29 mouse cellular contexts compared by ENCODE assay signal in the genomic region with DNA sequence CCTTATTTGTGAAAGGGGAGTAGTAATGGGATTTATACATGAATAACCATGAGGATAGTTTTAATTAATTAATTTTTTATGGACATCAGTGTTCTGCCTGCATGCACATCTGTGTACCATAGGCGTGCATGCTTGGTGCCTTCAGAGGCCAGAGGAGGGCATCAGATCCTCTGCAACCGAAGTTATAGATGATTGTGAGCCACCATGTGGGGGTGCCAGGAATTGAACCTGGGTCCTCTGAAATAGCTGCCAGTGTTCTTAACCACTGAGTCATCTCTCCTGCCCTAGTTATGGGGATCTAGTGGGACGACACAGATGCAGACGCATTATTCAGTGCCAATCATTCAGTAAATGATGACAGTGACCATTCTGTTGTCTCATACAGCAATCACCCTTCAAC. TPM values are rescaled to one million over a fixed set of nuclear protein-coding genes. Genes with fewer than 3 reads are reported as not detected.
DNase-seq lines count a peak whose midpoint lies in the region; ATAC-seq and TF ChIP-seq lines count a peak whose summit lies in the region.
"Had no signal": no experiment of that assay in that cellular context is flagged by ENCODE, and none has a peak within 500 bp of the region (broad histone marks: within the 10 kb centered on the region; RNA-seq: fewer than 3 reads in every experiment).

No protein-coding gene starts in this region.

- TF ChIP-seq CTCF in kidney, adult 2 months (conservative IDR thresholded peaks at IDR 0.05; ENCODE audit: insufficient read depth, insufficient read length, low read depth, low read length): 0 out of 2 replicates have a peak, but pooled peaks have one; percentile 15
- peak; percentile 4 for TF ChIP-seq CTCF in ES-Bruce4 (IDR thresholded peaks at IDR 0.05; ENCODE audit: low read depth, low read length)
- TF ChIP-seq CTCF in liver, postnatal 0 days (IDR thresholded peaks at IDR 0.05; ENCODE audit: low read depth): peak; percentile 35

- no peaks in the 10 kb centered on the region for H3K9me3 ChIP-seq in midbrain, embryonic 11.5 days (ENCODE audit: control insufficient read depth, low read length)
- no peaks in the 10 kb centered on the region for H3K9me3 ChIP-seq in midbrain, embryonic 15.5 days
- no peaks in the 10 kb centered on the region for H3K9me3 ChIP-seq in ES-Bruce4 (replicated peaks; ENCODE audit: control insufficient read depth, insufficient read depth, low read length, poor library complexity, severe bottlenecking)
- H3K9me3 ChIP-seq in liver, postnatal 0 days (ENCODE audit: low read length): no peaks in the 10 kb centered on the region
- H3K9me3 ChIP-seq: embryonic facial prominence, embryonic 10.5 days; embryonic facial prominence, embryonic 15.5 days; forebrain, embryonic 12.5 days; hindbrain, embryonic 10.5 days; hindbrain, embryonic 15.5 days; limb, embryonic 10.5 days; limb, embryonic 15.5 days; neural tube, embryonic 13.5 days had no signal

- H3K9ac ChIP-seq in midbrain, embryonic 11.5 days (ENCODE audit: low read length): no peak overlapping the region
- H3K9ac ChIP-seq in midbrain, embryonic 15.5 days: no peak overlapping the region
- no peak overlapping the region for H3K9ac ChIP-seq in ES-Bruce4 (ENCODE audit: low read depth, poor library complexity, severe bottlenecking)
- H3K9ac ChIP-seq in liver, postnatal 0 days (replicated peaks): no peak overlapping the region
- H3K9ac ChIP-seq: embryonic facial prominence, embryonic 15.5 days; forebrain, embryonic 12.5 days; hindbrain, embryonic 15.5 days; limb, embryonic 15.5 days; neural tube, embryonic 13.5 days had no signal

- no peak overlapping the region for H3K27ac ChIP-seq in kidney, adult 2 months (ENCODE audit: insufficient read depth, low read depth, low read length)
- no peak overlapping the region for H3K27ac ChIP-seq in midbrain, embryonic 11.5 days (ENCODE audit: low read depth, low read length)
- H3K27ac ChIP-seq in midbrain, embryonic 15.5 days: no peak overlapping the region
- H3K27ac ChIP-seq in ES-Bruce4 (ENCODE audit: insufficient read depth, low read length): no peak overlapping the region
- H3K27ac ChIP-seq in liver, postnatal 0 days (ENCODE audit: low read depth): no peak overlapping the region
- H3K27ac ChIP-seq: embryonic facial prominence, embryonic 10.5 days; embryonic facial prominence, embryonic 15.5 days; forebrain, embryonic 12.5 days; hindbrain, embryonic 10.5 days; hindbrain, embryonic 15.5 days; limb, embryonic 10.5 days; limb, embryonic 15.5 days; neural tube, embryonic 13.5 days had no signal

- DNase-seq in kidney, adult 2 months: no peak
- DNase-seq in kidney, postnatal 4 days: no peak
- DNase-seq in midbrain, embryonic 11.5 days (ENCODE audit: low spot score, missing footprints): peak; percentile 31
- DNase-seq in liver, postnatal 0 days: no peak
- DNase-seq in cerebellum, adult 11 months: no peak
- no peak for DNase-seq in adrenal gland, postnatal 25 days
- DNase-seq: adrenal gland, postnatal 10 days; cerebellum, adult 18-20 months; cerebellum, postnatal 10 days; gastrocnemius, postnatal 10 days; heart, postnatal 14 days; kidney, adult 9 months; kidney, postnatal 25 days; layer of hippocampus, postnatal 36 days; lung, adult 2 months; lung, postnatal 10 days; right cerebral cortex, postnatal 4 days had no signal

- no peaks in the 10 kb centered on the region; the same call in 1 of the 2 replicates for H3K36me3 ChIP-seq in kidney, adult 2 months (ENCODE audit: control insufficient read depth, insufficient read depth, low read length)
- no peaks in the 10 kb centered on the region for H3K36me3 ChIP-seq in midbrain, embryonic 11.5 days (ENCODE audit: control insufficient read depth, insufficient read depth, low read length)
- no peaks in the 10 kb centered on the region for H3K36me3 ChIP-seq in midbrain, embryonic 15.5 days (replicated peaks)
- no peaks in the 10 kb centered on the region for H3K36me3 ChIP-seq in ES-Bruce4 (ENCODE audit: control insufficient read depth, insufficient read depth, low read length, poor library complexity, severe bottlenecking)
- H3K36me3 ChIP-seq in liver, postnatal 0 days (replicated peaks; ENCODE audit: insufficient read depth, low read length): 0 out of 2 replicates have a peak, but pooled peaks cover 3% of the 10 kb centered on the region
- H3K36me3 ChIP-seq: forebrain, embryonic 12.5 days; hindbrain, embryonic 10.5 days; hindbrain, embryonic 15.5 days; limb, embryonic 10.5 days; limb, embryonic 15.5 days; neural tube, embryonic 13.5 days had no signal

- ATAC-seq in midbrain, embryonic 11.5 days (ENCODE audit: low FRiP score): no peak
- ATAC-seq in midbrain, embryonic 15.5 days (replicated peaks): no peak
- ATAC-seq in liver, postnatal 0 days: no peak
- ATAC-seq: CD4-positive, CD25-positive, alpha-beta regulatory T cell, adult 4 months; Patski had no signal

- no peaks in the 10 kb centered on the region for H3K27me3 ChIP-seq in kidney, adult 2 months (replicated peaks; ENCODE audit: control insufficient read depth, insufficient read depth, low read length)
- H3K27me3 ChIP-seq in midbrain, embryonic 11.5 days (ENCODE audit: control insufficient read depth, insufficient read depth, low read length): no peaks in the 10 kb centered on the region
- H3K27me3 ChIP-seq in midbrain, embryonic 15.5 days (replicated peaks): no peaks in the 10 kb centered on the region
- no peaks in the 10 kb centered on the region for H3K27me3 ChIP-seq in ES-Bruce4 (ENCODE audit: control insufficient read depth, insufficient read depth, low read length, poor library complexity, severe bottlenecking)
- H3K27me3 ChIP-seq in liver, postnatal 0 days (ENCODE audit: insufficient read depth, low read length): no peaks in the 10 kb centered on the region
- H3K27me3 ChIP-seq: embryonic facial prominence, embryonic 15.5 days; hindbrain, embryonic 15.5 days; limb, embryonic 15.5 days; neural tube, embryonic 13.5 days; Patski had no signal

- no peak for TF ChIP-seq EP300 in ES-Bruce4 (IDR thresholded peaks at IDR 0.05; ENCODE audit: insufficient read depth, low read depth, low read length)
- no peak for TF ChIP-seq EP300 in liver, postnatal 0 days (IDR thresholded peaks at IDR 0.05; ENCODE audit: low read depth)

- no peak overlapping the region for H3K4me3 ChIP-seq in kidney, adult 2 months (ENCODE audit: insufficient read depth, low read depth, low read length)
- no peak overlapping the region for H3K4me3 ChIP-seq in midbrain, embryonic 11.5 days (ENCODE audit: low read depth, low read length)
- H3K4me3 ChIP-seq in midbrain, embryonic 15.5 days: no peak overlapping the region
- H3K4me3 ChIP-seq in ES-Bruce4 (ENCODE audit: low read depth, low read length): no peak overlapping the region
- H3K4me3 ChIP-seq in liver, postnatal 0 days (ENCODE audit: low read depth, low read length): no peak overlapping the region
- H3K4me3 ChIP-seq: embryonic facial prominence, embryonic 10.5 days; embryonic facial prominence, embryonic 15.5 days; forebrain, embryonic 12.5 days; hindbrain, embryonic 10.5 days; hindbrain, embryonic 15.5 days; limb, embryonic 10.5 days; limb, embryonic 15.5 days; neural tube, embryonic 13.5 days had no signal

- no peak for TF ChIP-seq POLR2A in kidney, adult 2 months (IDR thresholded peaks at IDR 0.05; ENCODE audit: low read depth, low read length)
- TF ChIP-seq POLR2A in ES-Bruce4 (IDR thresholded peaks at IDR 0.05; ENCODE audit: insufficient read depth, low read length): no peak

- no peaks in the 10 kb centered on the region for H3K4me1 ChIP-seq in kidney, adult 2 months (ENCODE audit: control insufficient read depth, insufficient read depth, low read length)
- H3K4me1 ChIP-seq in midbrain, embryonic 11.5 days (ENCODE audit: control insufficient read depth, insufficient read depth, low read length): peaks cover 13% of the 10 kb centered on the region
- peaks cover 5% of the 10 kb centered on the region for H3K4me1 ChIP-seq in midbrain, embryonic 15.5 days
- no peaks in the 10 kb centered on the region for H3K4me1 ChIP-seq in ES-Bruce4 (ENCODE audit: control insufficient read depth, insufficient read depth, low read length)
- peaks cover 24% of the 10 kb centered on the region for H3K4me1 ChIP-seq in liver, postnatal 0 days (ENCODE audit: insufficient read depth)

- H3K4me2 ChIP-seq in midbrain, embryonic 11.5 days: no peak overlapping the region
- H3K4me2 ChIP-seq in midbrain, embryonic 15.5 days: no peak overlapping the region
- no peak overlapping the region for H3K4me2 ChIP-seq in liver, postnatal 0 days (ENCODE audit: low read depth, low read length)
- H3K4me2 ChIP-seq: embryonic facial prominence, embryonic 15.5 days; forebrain, embryonic 12.5 days; hindbrain, embryonic 15.5 days; limb, embryonic 15.5 days; neural tube, embryonic 13.5 days had no signal

- 86% methylated on average over 4 of the region's 4 CpGs for WGBS in kidney, adult 2 months
- WGBS in midbrain, embryonic 11.5 days: 85% methylated on average over 4 of the region's 4 CpGs
- 88% methylated on average over 4 of the region's 4 CpGs for WGBS in midbrain, embryonic 15.5 days
- WGBS in liver, postnatal 0 days (ENCODE audit: insufficient replicate concordance): 84% methylated on average over 4 of the region's 4 CpGs

RNA-seq across cellular contexts. Expression of gene Supt4a, which starts 14.5 kb away (rescaled TPM):
- 96.9 and 135 TPM in 2 replicates for polyA plus RNA-seq in kidney, adult 2 months (2012; rRNA removed)
- polyA plus RNA-seq in midbrain, embryonic 11.5 days (2014; fragmentation: Nextera tagmentation; extraction: Ambion mirVana): 148 and 163 TPM in 2 replicates
- polyA plus RNA-seq in midbrain, embryonic 15.5 days (2015; fragmentation: Nextera tagmentation; extraction: Ambion mirVana): 136 and 137 TPM in 2 replicates
- 83.6 and 86.3 TPM in 2 replicates for polyA plus RNA-seq in ES-Bruce4 (2011; ENCODE audit: insufficient read depth, insufficient read length, low read depth, missing spikeins)
- polyA plus RNA-seq in liver, postnatal 0 days (2015; fragmentation: Nextera tagmentation; extraction: Ambion mirVana): 114 and 120 TPM in 2 replicates
- total RNA-seq in adrenal gland, postnatal 25 days (2021): 59.0 and 84.6 TPM in 2 replicates

RNA-seq across cellular contexts. Expression of gene Tspoap1, which starts 37.5 kb away (rescaled TPM):
- polyA plus RNA-seq in kidney, adult 2 months (2012; rRNA removed): 3.1 and 4.2 TPM in 2 replicates
- polyA plus RNA-seq in midbrain, embryonic 11.5 days (2014; fragmentation: Nextera tagmentation; extraction: Ambion mirVana): 7.0 and 9.0 TPM in 2 replicates
- polyA plus RNA-seq in midbrain, embryonic 15.5 days (2015; fragmentation: Nextera tagmentation; extraction: Ambion mirVana): 65.8 and 72.5 TPM in 2 replicates
- 3.2 and 5.1 TPM in 2 replicates for polyA plus RNA-seq in ES-Bruce4 (2011; ENCODE audit: insufficient read depth, insufficient read length, low read depth, missing spikeins)
- 0.59 and 1.2 TPM in 2 replicates for polyA plus RNA-seq in liver, postnatal 0 days (2015; fragmentation: Nextera tagmentation; extraction: Ambion mirVana)
- total RNA-seq in adrenal gland, postnatal 25 days (2021): 7.4 and 9.4 TPM in 2 replicates
